In genomic region chr5:4004531-4005469, GRCm38 (mm10) we compare ENCODE assay signal across 21 mouse cellular contexts.
DNase-seq lines count a peak whose midpoint lies in the region; ATAC-seq and TF ChIP-seq lines count a peak whose summit lies in the region.
"Had no signal": no experiment of that assay in that cellular context is flagged by ENCODE, and none has a peak within 500 bp of the region (broad histone marks: within the 10 kb centered on the region; RNA-seq: fewer than 3 reads in every experiment).

No protein-coding gene starts in this region.

- H3K27ac ChIP-seq in gastrocnemius, adult 2 months = peak overlapping the region; percentile 85
- peak overlapping the region; percentile 47; the same call in 1 of the 2 replicates for H3K27ac ChIP-seq in intestine, embryonic 14.5 days (ENCODE audit: low read depth)
- H3K27ac ChIP-seq in liver, embryonic 13.5 days = peak overlapping the region; percentile 45; the same call in 1 of the 2 replicates
- peak overlapping the region; percentile 65; the same call in 1 of the 2 replicates for H3K27ac ChIP-seq in stomach, embryonic 16.5 days (ENCODE audit: low read length)
- no peak overlapping the region for H3K27ac ChIP-seq in heart, embryonic 10.5 days
- H3K27ac ChIP-seq: embryonic facial prominence, embryonic 15.5 days; forebrain, embryonic 10.5 days; hindbrain, embryonic 15.5 days; lung, embryonic 15.5 days had no signal

- WGBS in intestine, embryonic 14.5 days = 68% methylated on average over 16 of the region's 16 CpGs
- WGBS in liver, embryonic 13.5 days (ENCODE audit: insufficient replicate concordance) = 75% methylated on average over 16 of the region's 16 CpGs
- WGBS in stomach, embryonic 16.5 days = 61% methylated on average over 16 of the region's 16 CpGs
- 87% methylated on average over 16 of the region's 16 CpGs for WGBS in heart, embryonic 10.5 days

- H3K9ac ChIP-seq in intestine, embryonic 14.5 days (ENCODE audit: low read length) = no peak overlapping the region
- H3K9ac ChIP-seq in liver, embryonic 13.5 days = no peak overlapping the region
- H3K9ac ChIP-seq in stomach, embryonic 16.5 days (ENCODE audit: low read length) = no peak overlapping the region
- H3K9ac ChIP-seq: embryonic facial prominence, embryonic 15.5 days; heart, embryonic 12.5 days; hindbrain, embryonic 15.5 days; lung, embryonic 15.5 days had no signal

- H3K9me3 ChIP-seq in intestine, embryonic 14.5 days (ENCODE audit: control insufficient read depth, low read length) = no peaks in the 10 kb centered on the region
- H3K9me3 ChIP-seq in liver, embryonic 13.5 days (replicated peaks) = no peaks in the 10 kb centered on the region
- H3K9me3 ChIP-seq in stomach, embryonic 16.5 days (replicated peaks; ENCODE audit: control insufficient read depth, low read length) = no peaks in the 10 kb centered on the region
- no peaks in the 10 kb centered on the region for H3K9me3 ChIP-seq in heart, embryonic 10.5 days
- H3K9me3 ChIP-seq: embryonic facial prominence, embryonic 15.5 days; forebrain, embryonic 10.5 days; heart, embryonic 12.5 days; hindbrain, embryonic 15.5 days; lung, embryonic 15.5 days; megakaryocyte, embryonic 14.5 days had no signal

- peaks cover 37% of the 10 kb centered on the region for H3K36me3 ChIP-seq in intestine, embryonic 14.5 days (ENCODE audit: control insufficient read depth, insufficient read depth, low read length)
- H3K36me3 ChIP-seq in liver, embryonic 13.5 days = peaks cover 14% of the 10 kb centered on the region
- H3K36me3 ChIP-seq in stomach, embryonic 16.5 days (ENCODE audit: control insufficient read depth, insufficient read depth, low read length) = no peaks in the 10 kb centered on the region
- H3K36me3 ChIP-seq in heart, embryonic 10.5 days = peaks cover 37% of the 10 kb centered on the region

- H3K4me1 ChIP-seq in intestine, embryonic 14.5 days (replicated peaks; ENCODE audit: control insufficient read depth, insufficient read depth, low read length) = no peaks in the 10 kb centered on the region
- H3K4me1 ChIP-seq in liver, embryonic 13.5 days (replicated peaks) = no peaks in the 10 kb centered on the region
- no peaks in the 10 kb centered on the region for H3K4me1 ChIP-seq in stomach, embryonic 16.5 days (ENCODE audit: control insufficient read depth, insufficient read depth, low read length)
- no peaks in the 10 kb centered on the region for H3K4me1 ChIP-seq in heart, embryonic 10.5 days
- H3K4me1 ChIP-seq: embryonic facial prominence, embryonic 15.5 days; forebrain, embryonic 10.5 days; heart, embryonic 12.5 days; hindbrain, embryonic 15.5 days; lung, embryonic 15.5 days; megakaryocyte, embryonic 14.5 days had no signal

- H3K4me2 ChIP-seq in intestine, embryonic 14.5 days (ENCODE audit: low read length) = peak overlapping the region; percentile 31; the same call in 1 of the 2 replicates
- peak overlapping the region; percentile 20; the same call in 1 of the 2 replicates for H3K4me2 ChIP-seq in liver, embryonic 13.5 days
- peak overlapping the region; percentile 39; the same call in 1 of the 2 replicates for H3K4me2 ChIP-seq in stomach, embryonic 16.5 days (ENCODE audit: low read depth, low read length)
- H3K4me2 ChIP-seq: embryonic facial prominence, embryonic 15.5 days; heart, embryonic 12.5 days; hindbrain, embryonic 15.5 days; lung, embryonic 15.5 days had no signal

- intact Hi-C loops in gastrocnemius, adult 2 months (cut with DNase I) = loop anchor here (5.0 kb wide), 1 partner anchor 42 kb away; no protein-coding TSS in a partner anchor

- TF ChIP-seq CTCF in gastrocnemius, adult 2 months (IDR thresholded peaks at IDR 0.05) = no peak

- ATAC-seq in intestine, embryonic 14.5 days (replicated peaks; ENCODE audit: low FRiP score, low TSS enrichment, low read depth) = peak; percentile 97
- ATAC-seq in liver, embryonic 13.5 days (ENCODE audit: low read depth) = peak; percentile 81
- peak; percentile 97 for ATAC-seq in stomach, embryonic 16.5 days (ENCODE audit: insufficient read depth, low FRiP score)
- ATAC-seq: activated CD4-positive, CD25-positive, alpha-beta regulatory T cell, adult 4 months had no signal

- no peaks in the 10 kb centered on the region for H3K27me3 ChIP-seq in intestine, embryonic 14.5 days (replicated peaks; ENCODE audit: control insufficient read depth, insufficient read depth, low read length)
- H3K27me3 ChIP-seq in liver, embryonic 13.5 days = no peaks in the 10 kb centered on the region
- no peaks in the 10 kb centered on the region for H3K27me3 ChIP-seq in stomach, embryonic 16.5 days (ENCODE audit: control insufficient read depth, insufficient read depth, low read length)
- no peaks in the 10 kb centered on the region for H3K27me3 ChIP-seq in heart, embryonic 10.5 days (ENCODE audit: insufficient read depth, poor library complexity, severe bottlenecking)
- H3K27me3 ChIP-seq: embryonic facial prominence, embryonic 15.5 days; heart, embryonic 12.5 days; hindbrain, embryonic 15.5 days; lung, embryonic 15.5 days; megakaryocyte, embryonic 14.5 days had no signal

- H3K4me3 ChIP-seq in gastrocnemius, adult 2 months = peak overlapping the region; percentile 41
- peak overlapping the region; percentile 18; the same call in 1 of the 2 replicates for H3K4me3 ChIP-seq in intestine, embryonic 14.5 days (ENCODE audit: low read depth, low read length)
- peak overlapping the region; percentile 18 for H3K4me3 ChIP-seq in liver, embryonic 13.5 days (replicated peaks)
- H3K4me3 ChIP-seq in stomach, embryonic 16.5 days (replicated peaks; ENCODE audit: low read length) = peak overlapping the region; percentile 23
- no peak overlapping the region for H3K4me3 ChIP-seq in heart, embryonic 10.5 days
- H3K4me3 ChIP-seq: embryonic facial prominence, embryonic 15.5 days; forebrain, embryonic 10.5 days; heart, embryonic 12.5 days; hindbrain, embryonic 15.5 days; lung, embryonic 15.5 days had no signal

- DNase-seq in gastrocnemius, adult 2 months = no peak
- DNase-seq in gastrocnemius, postnatal 10 days = no peak
- peak; percentile 62 for DNase-seq in intestine, embryonic 14.5 days (ENCODE audit: low spot score)
- DNase-seq in liver, embryonic 13.5 days = no peak
- no peak for DNase-seq in cerebellum, postnatal 10 days
- no peak for DNase-seq in kidney, adult 11 months
- no peak for DNase-seq in heart, embryonic 10.5 days (ENCODE audit: low spot score)
- DNase-seq: cerebellum, adult 9-10 months; embryo, embryonic 11 days; gastrocnemius, postnatal 36 days; layer of hippocampus, postnatal 36 days; right cerebral cortex, postnatal 14 days; thymus, postnatal 36 days had no signal
